Mouse (Mus musculus): Measurements from ENCODE around the gene Sos1.

GRCm38 (mm10) chr17:80485160-80485559 is 4.9 kb upstream of the Sos1 start:
- no peak for TF ChIP-seq CTCF (IDR thresholded peaks at IDR 0.05; ENCODE audit: borderline replicate concordance, extremely low read depth, insufficient read depth, insufficient read length)
- TF ChIP-seq POLR2A (IDR thresholded peaks at IDR 0.05; ENCODE audit: borderline replicate concordance, extremely low read depth, insufficient read depth, insufficient read length, poor library complexity, severe bottlenecking) = no peak
